Mouse (Mus musculus) G1E (cell line): ENCODE results near the gene Atp6ap2.

Experiments used
- CTCF ChIP-seq: IDR thresholded peaks from 2 replicates; pipeline ENCODE4 v1.5.1; 2012; ENCODE audit warnings: low read depth, low read length, inconsistent platforms, mixed read lengths
- GATA1 ChIP-seq: IDR thresholded peaks from 2 replicates; pipeline ENCODE4 v1.6.1; 2012; ENCODE audit warnings: borderline replicate concordance, low read length, inconsistent platforms, mixed read lengths

- TF ChIP-seq CTCF (no peak), GATA1 (no peak)
Measured at GRCm38 (mm10) chrX:12587958-12588355, 356 bp downstream of the Atp6ap2 start.
